Mouse (Mus musculus): ENCODE results near the gene Pcnx3. TPM values are rescaled to one million over a fixed set of nuclear protein-coding genes. Genes with fewer than 3 reads are reported as not detected.

The Pcnx3 gene
- polyA plus RNA-seq, 1 experiment from 2014 or later, result 22.3 TPM

Small RNA genes within 50 kb of the gene (microRNA-seq; reads per million reads assigned to microRNA genes)
- not detected for gene Mir6987

Other genes starting within 250 kb of the Pcnx3 start
- gene Fosl1, start 241.4 kb downstream of the Pcnx3 start, polyA plus RNA-seq (2016; fragmentation: Nextera tagmentation; extraction: Ambion mirVana), result not detected in 2 replicates
- gene Ccdc85b, start 231.0 kb downstream of the Pcnx3 start, polyA plus RNA-seq (2016; fragmentation: Nextera tagmentation; extraction: Ambion mirVana), result 10.5 and 13.0 TPM in 2 replicates
- gene Fibp, start 228.3 kb downstream of the Pcnx3 start, polyA plus RNA-seq (2016; fragmentation: Nextera tagmentation; extraction: Ambion mirVana), result 81.9 and 85.4 TPM in 2 replicates
- 1.3 and 1.7 TPM in 2 replicates for gene Ctsw, start 220.4 kb downstream of the Pcnx3 start, polyA plus RNA-seq (2016; fragmentation: Nextera tagmentation; extraction: Ambion mirVana)
- 70.3 and 70.6 TPM in 2 replicates for gene Efemp2, start 215.0 kb downstream of the Pcnx3 start, polyA plus RNA-seq (2016; fragmentation: Nextera tagmentation; extraction: Ambion mirVana)
- 33.2 and 37.6 TPM in 2 replicates for gene Mus81, start 200.5 kb downstream of the Pcnx3 start, polyA plus RNA-seq (2016; fragmentation: Nextera tagmentation; extraction: Ambion mirVana)
- 1,913 and 1,997 TPM in 2 replicates for gene Cfl1, start 198.5 kb downstream of the Pcnx3 start, polyA plus RNA-seq (2016; fragmentation: Nextera tagmentation; extraction: Ambion mirVana)
- gene 1700020D05Rik, start 185.1 kb downstream of the Pcnx3 start, polyA plus RNA-seq (2016; fragmentation: Nextera tagmentation; extraction: Ambion mirVana), result 0.23 and 0.24 TPM in 2 replicates
- gene Snx32, start 178.4 kb downstream of the Pcnx3 start, polyA plus RNA-seq (2016; fragmentation: Nextera tagmentation; extraction: Ambion mirVana), result 16.3 and 16.9 TPM in 2 replicates
- gene Ovol1, start 128.3 kb downstream of the Pcnx3 start, polyA plus RNA-seq (2016; fragmentation: Nextera tagmentation; extraction: Ambion mirVana), result not detected in 2 replicates
- gene Ap5b1, start 120.9 kb downstream of the Pcnx3 start, polyA plus RNA-seq (2016; fragmentation: Nextera tagmentation; extraction: Ambion mirVana), result 2.2 and 2.5 TPM in 2 replicates
- 102 and 110 TPM in 2 replicates for gene Rnaseh2c, start 87.0 kb downstream of the Pcnx3 start, polyA plus RNA-seq (2016; fragmentation: Nextera tagmentation; extraction: Ambion mirVana)
- 31.5 and 36.1 TPM in 2 replicates for gene Kat5, start 78.7 kb downstream of the Pcnx3 start, polyA plus RNA-seq (2016; fragmentation: Nextera tagmentation; extraction: Ambion mirVana)
- gene Rela, start 51.4 kb downstream of the Pcnx3 start, polyA plus RNA-seq (2016; fragmentation: Nextera tagmentation; extraction: Ambion mirVana), result 41.3 and 42.5 TPM in 2 replicates
- gene Sipa1, start 25.2 kb downstream of the Pcnx3 start, polyA plus RNA-seq (2016; fragmentation: Nextera tagmentation; extraction: Ambion mirVana), result 25.5 and 28.1 TPM in 2 replicates
- 30.6 and 32.8 TPM in 2 replicates for gene Map3k11, start 166 bp downstream of the Pcnx3 start, polyA plus RNA-seq (2016; fragmentation: Nextera tagmentation; extraction: Ambion mirVana)
- 0.17 TPM in 1 of 2 replicates, not detected in the other for gene Kcnk7, start 15.5 kb upstream of the Pcnx3 start, polyA plus RNA-seq (2016; fragmentation: Nextera tagmentation; extraction: Ambion mirVana)
- 121 and 123 TPM in 2 replicates for gene Ehbp1l1, start 37.4 kb upstream of the Pcnx3 start, polyA plus RNA-seq (2016; fragmentation: Nextera tagmentation; extraction: Ambion mirVana)
- gene Fam89b, start 40.7 kb upstream of the Pcnx3 start, polyA plus RNA-seq (2016; fragmentation: Nextera tagmentation; extraction: Ambion mirVana), result 78.9 and 81.3 TPM in 2 replicates
- gene Ltbp3, start 52.0 kb upstream of the Pcnx3 start, polyA plus RNA-seq (2016; fragmentation: Nextera tagmentation; extraction: Ambion mirVana), result 24.3 and 27.7 TPM in 2 replicates
- gene Scyl1, start 82.5 kb upstream of the Pcnx3 start, polyA plus RNA-seq (2016; fragmentation: Nextera tagmentation; extraction: Ambion mirVana), result 68.1 and 68.9 TPM in 2 replicates
- gene Frmd8, start 186.4 kb upstream of the Pcnx3 start, polyA plus RNA-seq (2016; fragmentation: Nextera tagmentation; extraction: Ambion mirVana), result 33.7 and 34.2 TPM in 2 replicates
- 3.5 and 3.9 TPM in 2 replicates for gene Slc25a45, start 188.9 kb upstream of the Pcnx3 start, polyA plus RNA-seq (2016; fragmentation: Nextera tagmentation; extraction: Ambion mirVana)
- gene Tigd3, start 205.2 kb upstream of the Pcnx3 start, polyA plus RNA-seq (2016; fragmentation: Nextera tagmentation; extraction: Ambion mirVana), result 1.5 and 1.9 TPM in 2 replicates
- gene Dpf2, start 224.1 kb upstream of the Pcnx3 start, polyA plus RNA-seq (2016; fragmentation: Nextera tagmentation; extraction: Ambion mirVana), result 111 and 118 TPM in 2 replicates
- gene Cdc42ep2, start 235.9 kb upstream of the Pcnx3 start, polyA plus RNA-seq (2016; fragmentation: Nextera tagmentation; extraction: Ambion mirVana), result 6.5 and 7.3 TPM in 2 replicates

All from heart, embryonic 12.5 days (tissue).